Mouse (Mus musculus) right cerebral cortex, postnatal 14 days (tissue): ENCODE results near the gene Olfr720.

Source experiments
- DNase-seq: peaks from one replicate; pipeline ENCODE4 v3.0.0; 2022

Gene Olfr720

GRCm38 (mm10) chr14:14186738-14187137 lies at the start of gene Olfr720:
Olfr720 (minus strand) TSS chr14:14186838.
- DNase-seq = no peak
